Mouse (Mus musculus) C2C12 (cell line): ENCODE results near the gene 4921504E06Rik. TPM values are rescaled to one million over a fixed set of nuclear protein-coding genes. Genes with fewer than 3 reads are reported as not detected.

Experiments
- H3K27me3 ChIP-seq: one replicate; pipeline ENCODE4 v1.6.1; 2011; ENCODE audit not compliant: control insufficient read depth, insufficient read depth, insufficient read length
- H3K36me3 ChIP-seq: one replicate; pipeline ENCODE4 v1.6.1; 2011; ENCODE audit not compliant: control insufficient read depth, insufficient read depth
- H3K4me3 ChIP-seq: one replicate; pipeline ENCODE4 v1.5.1; 2011; ENCODE audit warnings: mild to moderate bottlenecking, control low read depth; ENCODE audit not compliant: poor library complexity, insufficient read depth, severe bottlenecking
- H3K79me2 ChIP-seq: one replicate; pipeline ENCODE4 v1.6.1; 2011; ENCODE audit not compliant: control insufficient read depth, insufficient read depth
- H3K79me3 ChIP-seq: one replicate; pipeline ENCODE4 v1.6.1; 2011; ENCODE audit warnings: low read depth, control low read depth
- H3ac ChIP-seq: one replicate; pipeline ENCODE3; 2011; ENCODE audit warnings: low read depth; ENCODE audit not compliant: control insufficient read depth, insufficient read length
- CEBPB ChIP-seq: IDR thresholded peaks from one replicate; pipeline ENCODE4 v1.6.1; 2011; ENCODE audit warnings: low read depth, mild to moderate bottlenecking, control low read depth, moderate library complexity
- CTCF ChIP-seq: IDR thresholded peaks from one replicate; pipeline ENCODE4 v1.5.1; 2011; ENCODE audit not compliant: control insufficient read depth, insufficient read depth, insufficient read length
- FOSL1 ChIP-seq: IDR thresholded peaks from one replicate; pipeline ENCODE4 v1.8.0; 2011; ENCODE audit warnings: mild to moderate bottlenecking, low read length; ENCODE audit not compliant: poor library complexity, insufficient read depth, severe bottlenecking
- MAX ChIP-seq: IDR thresholded peaks from one replicate; pipeline ENCODE4 v1.6.1; 2011; ENCODE audit warnings: mild to moderate bottlenecking, control low read depth
- MYOD1 ChIP-seq: IDR thresholded peaks from one replicate; pipeline ENCODE4 v1.6.1; 2011; ENCODE audit warnings: low read depth; ENCODE audit not compliant: control insufficient read depth, insufficient read length
- MYOG ChIP-seq: IDR thresholded peaks from one replicate; pipeline ENCODE4 v1.6.1; 2011; ENCODE audit not compliant: control insufficient read depth, insufficient read length; ENCODE audit errors: extremely low read depth
- USF1 ChIP-seq: IDR thresholded peaks from one replicate; pipeline ENCODE4 v1.6.1; 2011; ENCODE audit warnings: low read depth, mild to moderate bottlenecking, control low read depth, moderate library complexity
- polyA plus RNA-seq: library from polyadenylated mRNA; unstranded; fragments of >200 nt; fragmentation: generic; extraction: Trizol; gene quantifications from one replicate; pipeline ENCODE4 v1.2.1, GENCODE M21; 2012; ENCODE audit warnings: missing spikeins

4921504E06Rik gene
- polyA plus RNA-seq, 1 experiment = not detected

GRCm38 (mm10) chr2:19594856-19595255, 41.1 kb upstream of the 4921504E06Rik start:
- H3K79me2 ChIP-seq = no peaks in the 10 kb centered on the region

GRCm38 (mm10) chr2:19579846-19580245, 26.1 kb upstream of the 4921504E06Rik start:
- Histone ChIP-seq H3ac (no peak overlapping the region), H3K79me2 (no peaks in the 10 kb centered on the region), H3K36me3 (no peaks in the 10 kb centered on the region), H3K27me3 (no peaks in the 10 kb centered on the region), H3K79me3 (no peaks in the 10 kb centered on the region), H3K4me3 (no peak overlapping the region)
- no peak for TF ChIP-seq FOSL1
- no peak for TF ChIP-seq USF1
- TF ChIP-seq CEBPB = no peak
- no peak for TF ChIP-seq MAX
- no peak for TF ChIP-seq MYOG
- no peak for TF ChIP-seq MYOD1
- no peak for TF ChIP-seq CTCF

More at GRCm38 (mm10) chr2:19594856-19595255, 41.1 kb upstream of the 4921504E06Rik start:
- Histone ChIP-seq H3K4me3 (no peak overlapping the region), H3K36me3 (no peaks in the 10 kb centered on the region), H3ac (no peak overlapping the region), H3K79me3 (no peaks in the 10 kb centered on the region), H3K27me3 (no peaks in the 10 kb centered on the region)
- TF ChIP-seq MYOD1 (no peak), MAX (no peak), CTCF (no peak), CEBPB (no peak), USF1 (no peak), FOSL1 (no peak), MYOG (no peak)

- no peaks in the 10 kb centered on the region for H3K27me3 ChIP-seq
- no peaks in the 10 kb centered on the region for H3K36me3 ChIP-seq
- H3K79me3 ChIP-seq = no peaks in the 10 kb centered on the region
- no peaks in the 10 kb centered on the region for H3K79me2 ChIP-seq
- TF ChIP-seq USF1 = no peak
- peak; percentile 65 for TF ChIP-seq MAX
- H3K4me3 ChIP-seq = no peak overlapping the region
- H3ac ChIP-seq = no peak overlapping the region
Observed at GRCm38 (mm10) chr2:19579180-19579579, 25.5 kb upstream of the 4921504E06Rik start.

GRCm38 (mm10) chr2:19562114-19562829, 8.6 kb upstream of the 4921504E06Rik start:
- H3K4me3 ChIP-seq = no peak overlapping the region
- TF ChIP-seq MYOG = no peak
- no peak for TF ChIP-seq CTCF
- no peak for TF ChIP-seq FOSL1
- TF ChIP-seq USF1 = no peak
- H3ac ChIP-seq = no peak overlapping the region
- H3K79me2 ChIP-seq = no peaks in the 10 kb centered on the region
- no peaks in the 10 kb centered on the region for H3K36me3 ChIP-seq
- H3K79me3 ChIP-seq = no peaks in the 10 kb centered on the region
- no peaks in the 10 kb centered on the region for H3K27me3 ChIP-seq

- TF ChIP-seq MYOG (no peak), CTCF (no peak), CEBPB (no peak), MYOD1 (no peak), FOSL1 (no peak), MAX (no peak), USF1 (no peak)
Observed at GRCm38 (mm10) chr2:19560654-19561053, 6.9 kb upstream of the 4921504E06Rik start.

GRCm38 (mm10) chr2:19560071-19560470, 6.4 kb upstream of the 4921504E06Rik start:
- no peaks in the 10 kb centered on the region for H3K79me3 ChIP-seq
- TF ChIP-seq FOSL1 (no peak), CTCF (no peak), CEBPB (no peak), MYOD1 (no peak), MAX (no peak), USF1 (no peak), MYOG (no peak)
- H3K79me2 ChIP-seq = no peaks in the 10 kb centered on the region
- H3K4me3 ChIP-seq = no peak overlapping the region
- no peaks in the 10 kb centered on the region for H3K27me3 ChIP-seq
- H3ac ChIP-seq = no peak overlapping the region
- no peaks in the 10 kb centered on the region for H3K36me3 ChIP-seq

More at GRCm38 (mm10) chr2:19560654-19561053, 6.9 kb upstream of the 4921504E06Rik start:
- Histone ChIP-seq H3ac (no peak overlapping the region), H3K4me3 (no peak overlapping the region), H3K79me3 (no peaks in the 10 kb centered on the region), H3K36me3 (no peaks in the 10 kb centered on the region), H3K79me2 (no peaks in the 10 kb centered on the region), H3K27me3 (no peaks in the 10 kb centered on the region)
